Mouse (Mus musculus) cortical plate, adult 2 months (tissue): ENCODE measurements around the gene Csf1.

Source experiments
- CTCF ChIP-seq: fragments of 200-500 bp; IDR thresholded peaks from 2 replicates; pipeline ENCODE4 v1.5.1; 2011; ENCODE audit warnings: mild to moderate bottlenecking, control low read depth, low read length; ENCODE audit not compliant: insufficient read depth; ENCODE audit errors: extremely low read depth
- POLR2A ChIP-seq: fragments of 200-500 bp; IDR thresholded peaks from 2 replicates; pipeline ENCODE4 v1.6.1; 2011; ENCODE audit warnings: mild to moderate bottlenecking, low read length, control low read depth; ENCODE audit not compliant: insufficient read depth; ENCODE audit errors: extremely low read depth

DNA sequence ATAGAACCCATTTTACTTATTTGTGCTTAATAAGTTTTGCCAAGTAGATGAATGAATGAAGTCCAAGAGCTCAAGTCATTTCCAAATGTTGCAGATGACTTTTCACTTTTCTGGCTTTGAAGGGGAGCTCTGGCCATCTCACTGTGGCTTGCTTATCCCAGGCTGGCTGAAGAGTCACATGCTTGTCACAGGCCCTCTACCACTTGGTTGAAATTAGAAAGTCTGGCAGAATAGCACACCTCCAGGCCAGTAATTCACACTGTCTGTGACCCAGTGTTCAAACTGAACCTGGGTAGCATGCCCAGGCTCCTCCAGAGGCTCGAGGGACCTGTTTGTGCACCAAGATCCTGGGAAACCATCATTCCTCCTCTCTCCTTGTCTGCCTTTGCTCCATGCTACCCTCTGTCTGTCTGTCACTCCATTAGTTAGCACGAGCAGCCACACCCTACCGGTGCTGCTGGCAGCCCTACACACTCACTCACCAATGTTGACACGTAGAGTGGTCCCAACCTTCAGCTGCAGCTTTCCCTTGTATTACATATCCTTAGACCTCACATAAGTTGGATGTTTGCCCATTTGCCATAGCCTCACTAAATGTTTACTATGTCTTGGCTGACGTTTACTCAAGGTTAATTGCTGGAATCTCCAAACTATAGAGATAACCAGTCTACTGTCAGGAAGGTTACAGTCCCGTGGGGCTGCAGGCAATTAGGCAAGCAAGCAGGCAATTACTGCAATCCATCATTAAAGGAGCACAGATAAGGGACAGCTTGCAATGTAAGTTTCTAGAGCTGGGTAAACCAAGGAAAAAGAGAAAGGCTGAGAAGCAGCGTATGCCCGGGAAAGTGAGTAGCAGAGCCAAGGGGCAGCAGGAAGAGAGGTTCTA is 8.1 kb upstream of the Csf1 start:
- TF ChIP-seq CTCF (no peak), POLR2A (no peak)
